Mouse (Mus musculus) C2C12 (cell line): ENCODE measurements around the gene 4930432K21Rik. TPM values are rescaled to one million over a fixed set of nuclear protein-coding genes. Genes with fewer than 3 reads are reported as not detected.

ENCODE experiments used
- H3K27me3 ChIP-seq: one replicate; pipeline ENCODE4 v1.6.1; 2011; ENCODE audit not compliant: control insufficient read depth, insufficient read depth, insufficient read length
- H3K36me3 ChIP-seq: one replicate; pipeline ENCODE4 v1.6.1; 2011; ENCODE audit not compliant: control insufficient read depth, insufficient read depth
- H3K4me3 ChIP-seq: one replicate; pipeline ENCODE4 v1.5.1; 2011; ENCODE audit warnings: mild to moderate bottlenecking, control low read depth; ENCODE audit not compliant: poor library complexity, insufficient read depth, severe bottlenecking
- H3K79me2 ChIP-seq: one replicate; pipeline ENCODE4 v1.6.1; 2011; ENCODE audit not compliant: control insufficient read depth, insufficient read depth
- H3K79me3 ChIP-seq: one replicate; pipeline ENCODE4 v1.6.1; 2011; ENCODE audit warnings: low read depth, control low read depth
- H3ac ChIP-seq: one replicate; pipeline ENCODE3; 2011; ENCODE audit warnings: low read depth; ENCODE audit not compliant: control insufficient read depth, insufficient read length
- CEBPB ChIP-seq: IDR thresholded peaks from one replicate; pipeline ENCODE4 v1.6.1; 2011; ENCODE audit warnings: low read depth, mild to moderate bottlenecking, control low read depth, moderate library complexity
- CTCF ChIP-seq: IDR thresholded peaks from one replicate; pipeline ENCODE4 v1.5.1; 2011; ENCODE audit not compliant: control insufficient read depth, insufficient read depth, insufficient read length
- FOSL1 ChIP-seq: IDR thresholded peaks from one replicate; pipeline ENCODE4 v1.8.0; 2011; ENCODE audit warnings: mild to moderate bottlenecking, low read length; ENCODE audit not compliant: poor library complexity, insufficient read depth, severe bottlenecking
- MAX ChIP-seq: IDR thresholded peaks from one replicate; pipeline ENCODE4 v1.6.1; 2011; ENCODE audit warnings: mild to moderate bottlenecking, control low read depth
- MYOD1 ChIP-seq: IDR thresholded peaks from one replicate; pipeline ENCODE4 v1.6.1; 2011; ENCODE audit warnings: low read depth; ENCODE audit not compliant: control insufficient read depth, insufficient read length
- MYOG ChIP-seq: IDR thresholded peaks from one replicate; pipeline ENCODE4 v1.6.1; 2011; ENCODE audit not compliant: control insufficient read depth, insufficient read length; ENCODE audit errors: extremely low read depth
- USF1 ChIP-seq: IDR thresholded peaks from one replicate; pipeline ENCODE4 v1.6.1; 2011; ENCODE audit warnings: low read depth, mild to moderate bottlenecking, control low read depth, moderate library complexity
- polyA plus RNA-seq: library from polyadenylated mRNA; unstranded; fragments of >200 nt; fragmentation: generic; extraction: Trizol; gene quantifications from one replicate; pipeline ENCODE4 v1.2.1, GENCODE M21; 2012; ENCODE audit warnings: missing spikeins

The 4930432K21Rik gene
- polyA plus RNA-seq, 1 experiment, result 0.61 TPM

GRCm38 (mm10) chr8:84137848-84138247 lies 10.0 kb upstream of the 4930432K21Rik start:
- H3ac ChIP-seq, result no peak overlapping the region
- no peaks in the 10 kb centered on the region for H3K27me3 ChIP-seq
- peak; percentile 68 for TF ChIP-seq USF1
- no peak for TF ChIP-seq FOSL1
- peaks cover 70% of the 10 kb centered on the region for H3K36me3 ChIP-seq
- H3K79me2 ChIP-seq, result no peaks in the 10 kb centered on the region
- H3K4me3 ChIP-seq, result no peak overlapping the region
- H3K79me3 ChIP-seq, result no peaks in the 10 kb centered on the region

- H3K27me3 ChIP-seq, result no peaks in the 10 kb centered on the region
- H3K79me3 ChIP-seq, result no peaks in the 10 kb centered on the region
- peaks cover 58% of the 10 kb centered on the region for H3K36me3 ChIP-seq
- no peak overlapping the region for H3K4me3 ChIP-seq
- H3K79me2 ChIP-seq, result no peaks in the 10 kb centered on the region
- H3ac ChIP-seq, result no peak overlapping the region
- TF ChIP-seq USF1 (no peak), FOSL1 (no peak), MYOD1 (no peak), MAX (no peak), MYOG (no peak), CTCF (no peak), CEBPB (no peak)
Measured at GRCm38 (mm10) chr8:84140838-84141237, 7.0 kb upstream of the 4930432K21Rik start.

GRCm38 (mm10) chr8:84144636-84145245 lies 3.1 kb upstream of the 4930432K21Rik start:
- TF ChIP-seq CEBPB, result peak; percentile 83
- TF ChIP-seq USF1, result no peak
- TF ChIP-seq MYOG, result no peak
- TF ChIP-seq CTCF, result no peak
- TF ChIP-seq FOSL1, result no peak
- peak; percentile 11 for TF ChIP-seq MYOD1
- TF ChIP-seq MAX, result no peak
- Histone ChIP-seq H3K79me3 (peaks cover 2% of the 10 kb centered on the region), H3K4me3 (no peak overlapping the region), H3ac (no peak overlapping the region), H3K79me2 (peaks cover 15% of the 10 kb centered on the region), H3K27me3 (no peaks in the 10 kb centered on the region), H3K36me3 (peaks cover 27% of the 10 kb centered on the region)

GRCm38 (mm10) chr8:84147324-84147766 lies 480 bp upstream of the 4930432K21Rik start:
- peak overlapping the region; percentile 70 for H3K4me3 ChIP-seq
- no peaks in the 10 kb centered on the region for H3K27me3 ChIP-seq
- H3ac ChIP-seq, result peak overlapping the region; percentile 78
- H3K79me2 ChIP-seq, result peaks cover 15% of the 10 kb centered on the region
- H3K79me3 ChIP-seq, result peaks cover 2% of the 10 kb centered on the region
- peaks cover 13% of the 10 kb centered on the region for H3K36me3 ChIP-seq
- no peak for TF ChIP-seq MYOD1

GRCm38 (mm10) chr8:84148531-84148850 lies 666 bp downstream of the 4930432K21Rik start:
- peaks cover 2% of the 10 kb centered on the region for H3K79me3 ChIP-seq
- peaks cover 15% of the 10 kb centered on the region for H3K79me2 ChIP-seq
- no peak overlapping the region for H3K4me3 ChIP-seq
- no peaks in the 10 kb centered on the region for H3K27me3 ChIP-seq
- H3K36me3 ChIP-seq, result peaks cover 2% of the 10 kb centered on the region
- no peak for TF ChIP-seq CEBPB
- no peak for TF ChIP-seq USF1
- TF ChIP-seq MAX, result no peak
- no peak for TF ChIP-seq FOSL1
- TF ChIP-seq MYOD1, result no peak
- H3ac ChIP-seq, result no peak overlapping the region

GRCm38 (mm10) chr8:84149181-84149580 lies 1.4 kb downstream of the 4930432K21Rik start:
- TF ChIP-seq MYOG (no peak), CTCF (no peak), CEBPB (no peak), MAX (no peak), FOSL1 (no peak), USF1 (no peak)
- Histone ChIP-seq H3ac (no peak overlapping the region), H3K79me3 (peaks cover 2% of the 10 kb centered on the region), H3K27me3 (no peaks in the 10 kb centered on the region), H3K79me2 (peaks cover 15% of the 10 kb centered on the region), H3K36me3 (no peaks in the 10 kb centered on the region), H3K4me3 (no peak overlapping the region)

GRCm38 (mm10) chr8:84157620-84158019 lies 9.8 kb downstream of the 4930432K21Rik start:
- Histone ChIP-seq H3K4me3 (no peak overlapping the region), H3K79me2 (no peaks in the 10 kb centered on the region), H3K79me3 (no peaks in the 10 kb centered on the region), H3K36me3 (no peaks in the 10 kb centered on the region), H3ac (no peak overlapping the region), H3K27me3 (no peaks in the 10 kb centered on the region)
- TF ChIP-seq MYOG (no peak), MAX (no peak)
